In the genomic region with DNA sequence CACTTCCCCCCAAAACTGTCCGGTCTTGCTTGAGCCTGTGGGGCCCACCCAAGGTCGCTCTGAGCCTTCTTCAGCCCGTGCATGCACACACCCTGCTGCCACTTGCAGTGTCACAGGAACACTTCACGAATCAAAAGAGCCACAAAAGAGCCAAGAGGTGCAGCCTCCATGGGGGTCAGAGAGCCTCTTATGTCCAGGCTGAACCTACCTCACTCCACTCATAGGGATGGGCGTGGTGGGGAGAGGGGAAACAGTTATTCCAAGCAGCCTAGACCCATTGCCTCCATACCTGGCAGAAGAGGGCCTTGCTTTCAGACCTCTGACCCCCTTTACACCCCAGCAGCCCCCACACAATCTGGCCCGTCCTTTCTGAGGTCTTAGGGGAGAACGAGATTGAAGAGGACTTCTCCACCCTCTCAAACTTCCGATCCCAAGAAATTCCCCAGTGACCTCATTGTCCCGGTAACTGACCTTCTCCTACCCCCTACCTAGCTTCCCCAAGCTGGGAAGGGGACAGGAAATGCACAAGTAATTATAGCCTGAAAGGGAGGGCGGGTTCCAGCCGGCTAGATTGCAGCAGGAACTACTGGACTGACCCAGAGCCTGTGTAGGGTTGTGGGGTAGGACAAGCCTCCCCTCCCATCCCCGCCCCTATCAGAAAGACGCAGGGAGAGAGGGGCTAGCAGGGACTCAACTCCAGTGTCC, we compare ENCODE assay signal across 7 mouse cellular contexts. TPM values are rescaled to one million over a fixed set of nuclear protein-coding genes. Genes with fewer than 3 reads are reported as not detected.
A peak's percentile ranks its signal among the peaks of the same experiment; 100 is the strongest.
DNase-seq lines count a peak whose midpoint lies in the region; ATAC-seq lines count a peak whose summit lies in the region.

No protein-coding gene starts in this region.

- no peak overlapping the region for H3K9ac ChIP-seq in embryonic facial prominence, embryonic 13.5 days
- H3K9ac ChIP-seq in intestine, embryonic 16.5 days (ENCODE audit: low read depth, low read length), result no peak overlapping the region

- H3K4me2 ChIP-seq in embryonic facial prominence, embryonic 13.5 days, result peak overlapping the region; percentile 94
- H3K4me2 ChIP-seq in intestine, embryonic 16.5 days (ENCODE audit: low read depth, low read length), result 0 out of 2 replicates have a peak overlapping the region, but pooled peaks have one; percentile 25

- WGBS in embryonic facial prominence, embryonic 13.5 days, result 35% methylated on average over 13 of the region's 13 CpGs
- WGBS in intestine, embryonic 16.5 days, result 47% methylated on average over 13 of the region's 13 CpGs

- H3K4me1 ChIP-seq in embryonic facial prominence, embryonic 13.5 days, result peaks cover 38% of the 10 kb centered on the region
- peaks cover 18% of the 10 kb centered on the region for H3K4me1 ChIP-seq in intestine, embryonic 16.5 days (ENCODE audit: control insufficient read depth, insufficient read depth, low read length)

- H3K36me3 ChIP-seq in embryonic facial prominence, embryonic 13.5 days, result no peaks in the 10 kb centered on the region
- H3K36me3 ChIP-seq in intestine, embryonic 16.5 days (ENCODE audit: control insufficient read depth, insufficient read depth, low read length), result no peaks in the 10 kb centered on the region

- ATAC-seq in embryonic facial prominence, embryonic 13.5 days (ENCODE audit: insufficient number of reproducible peaks, insufficient read depth, low FRiP score, low TSS enrichment, low read depth), result no peak
- no peak for ATAC-seq in intestine, embryonic 16.5 days

- peaks cover 46% of the 10 kb centered on the region for H3K27me3 ChIP-seq in embryonic facial prominence, embryonic 13.5 days
- H3K27me3 ChIP-seq in intestine, embryonic 16.5 days (replicated peaks; ENCODE audit: control insufficient read depth, insufficient read depth, low read length), result peaks cover 11% of the 10 kb centered on the region; the same call in 1 of the 2 replicates

- no peak overlapping the region for H3K27ac ChIP-seq in embryonic facial prominence, embryonic 13.5 days
- H3K27ac ChIP-seq in intestine, embryonic 16.5 days (ENCODE audit: low read length), result no peak overlapping the region

- peak overlapping the region; percentile 2; the same call in 1 of the 2 replicates for H3K4me3 ChIP-seq in embryonic facial prominence, embryonic 13.5 days
- 0 out of 2 replicates have a peak overlapping the region, but pooled peaks have one; percentile 4 for H3K4me3 ChIP-seq in intestine, embryonic 16.5 days (ENCODE audit: low read length)

- DNase-seq in ZHBTc4 (ENCODE audit: low read depth, low spot score), result peak; percentile 75
- DNase-seq in lung, postnatal 14 days, result peak; percentile 35
- DNase-seq in adrenal gland, postnatal 25 days, result no peak
- DNase-seq in urinary bladder, postnatal 4 days (ENCODE audit: low spot score in 2 of 2), result no peak
- no peak for DNase-seq in right cerebral cortex, adult 2 months (ENCODE audit: low spot score in 2 of 2)

- no peaks in the 10 kb centered on the region for H3K9me3 ChIP-seq in embryonic facial prominence, embryonic 13.5 days
- no peaks in the 10 kb centered on the region for H3K9me3 ChIP-seq in intestine, embryonic 16.5 days (ENCODE audit: control insufficient read depth, low read length)

RNA-seq across cellular contexts. Expression of gene Rapgef3, which starts 2.5 kb away (rescaled TPM):
- polyA plus RNA-seq in embryonic facial prominence, embryonic 13.5 days (2015; fragmentation: Nextera tagmentation; extraction: Ambion mirVana), result 7.1 and 9.3 TPM in 2 replicates
- polyA plus RNA-seq in intestine, embryonic 16.5 days (2015; fragmentation: Nextera tagmentation; extraction: Ambion mirVana), result 7.9 and 8.5 TPM in 2 replicates
- total RNA-seq in adrenal gland, postnatal 25 days (2021), result 16.9 and 26.0 TPM in 2 replicates

RNA-seq across cellular contexts. Expression of gene Slc48a1, which starts 13.1 kb away (rescaled TPM):
- 34.7 and 41.9 TPM in 2 replicates for polyA plus RNA-seq in embryonic facial prominence, embryonic 13.5 days (2015; fragmentation: Nextera tagmentation; extraction: Ambion mirVana)
- 25.4 and 26.9 TPM in 2 replicates for polyA plus RNA-seq in intestine, embryonic 16.5 days (2015; fragmentation: Nextera tagmentation; extraction: Ambion mirVana)
- 92.4 and 108 TPM in 2 replicates for total RNA-seq in adrenal gland, postnatal 25 days (2021)

RNA-seq across cellular contexts. Expression of gene Endou, which starts 34.1 kb away (rescaled TPM):
- 1.7 and 2.8 TPM in 2 replicates for polyA plus RNA-seq in embryonic facial prominence, embryonic 13.5 days (2015; fragmentation: Nextera tagmentation; extraction: Ambion mirVana)
- 0.09 and 0.22 TPM in 2 replicates for polyA plus RNA-seq in intestine, embryonic 16.5 days (2015; fragmentation: Nextera tagmentation; extraction: Ambion mirVana)
- 0.71 and 0.82 TPM in 2 replicates for total RNA-seq in adrenal gland, postnatal 25 days (2021)

RNA-seq across cellular contexts. Expression of gene Rpap3, which starts 59.6 kb away (rescaled TPM):
- polyA plus RNA-seq in embryonic facial prominence, embryonic 13.5 days (2015; fragmentation: Nextera tagmentation; extraction: Ambion mirVana), result 28.6 and 28.7 TPM in 2 replicates
- 17.5 and 18.8 TPM in 2 replicates for polyA plus RNA-seq in intestine, embryonic 16.5 days (2015; fragmentation: Nextera tagmentation; extraction: Ambion mirVana)
- total RNA-seq in adrenal gland, postnatal 25 days (2021), result 20.1 and 25.4 TPM in 2 replicates

Comparison
In these comparisons a context has a peak if more than half of its experiments do, and no peak if none do; other contexts are left out.
1. DNase-seq: peak in ZHBTc4 (single experiment) and lung, postnatal 14 days (single experiment); none in adrenal gland, postnatal 25 days (single experiment), urinary bladder, postnatal 4 days (0 of 2) and right cerebral cortex, adult 2 months (0 of 2).